Mouse (Mus musculus) neural tube, embryonic 11.5 days (tissue): ENCODE data around the gene Cmip. TPM values are rescaled to one million over a fixed set of nuclear protein-coding genes. Genes with fewer than 3 reads are reported as not detected.

ENCODE experiments used
- ATAC-seq: fragments of 200-750 bp; cut with Nextera tagmentation; 2 replicates; pipeline ENCODE4 v1.8.0; 2017; ENCODE audit warnings: moderate number of reproducible peaks, mild to moderate bottlenecking, moderate TSS enrichment, moderate library complexity; ENCODE audit not compliant: insufficient read depth, low FRiP score, low TSS enrichment
- DNase-seq: peaks from one replicate; pipeline ENCODE4 v3.0.0-alpha.2; 2015; ENCODE audit warnings: low spot score
- H3K27ac ChIP-seq: fragments of 300-500 bp; sonication (generic); 2 replicates; pipeline ENCODE4 v1.5.1; 2014; ENCODE audit warnings: low read depth, mild to moderate bottlenecking, low read length
- H3K27me3 ChIP-seq: fragments of 300-500 bp; sonication (generic); 2 replicates; pipeline ENCODE4 v1.6.1; 2014; ENCODE audit warnings: mild to moderate bottlenecking, low read length, mixed read lengths; ENCODE audit not compliant: control insufficient read depth, insufficient read depth
- H3K36me3 ChIP-seq: fragments of 300-500 bp; sonication (generic); 2 replicates; pipeline ENCODE4 v1.6.1; 2014; ENCODE audit warnings: mild to moderate bottlenecking, low read length, moderate library complexity, mixed read lengths; ENCODE audit not compliant: control insufficient read depth, insufficient read depth
- H3K4me1 ChIP-seq: fragments of 300-500 bp; sonication (generic); 2 replicates; pipeline ENCODE4 v1.6.1; 2014; ENCODE audit warnings: low read length, mixed read lengths; ENCODE audit not compliant: control insufficient read depth, insufficient read depth
- H3K4me2 ChIP-seq: fragments of 300-500 bp; sonication (generic); 2 replicates; pipeline ENCODE4 v1.6.1; 2014; ENCODE audit warnings: low read depth, mild to moderate bottlenecking, moderate library complexity
- H3K4me3 ChIP-seq: fragments of 300-500 bp; sonication (generic); 2 replicates; pipeline ENCODE4 v1.5.1; 2014; ENCODE audit warnings: low read depth, low read length
- H3K9ac ChIP-seq: fragments of 300-500 bp; sonication (generic); 2 replicates; pipeline ENCODE4 v1.6.1; 2014; ENCODE audit warnings: mild to moderate bottlenecking, low read length
- H3K9me3 ChIP-seq: fragments of 300-500 bp; sonication (generic); 2 replicates; pipeline ENCODE4 v1.6.1; 2016; ENCODE audit warnings: low read length; ENCODE audit not compliant: control insufficient read depth
- WGBS: fragments of 180-500 bp; shearing (Covaris S2); extraction: QIAGEN DNeasy Blood & Tissue Kit; methylation state at CpG from one replicate; pipeline ENCODE4 v1.1.7; 2014; 5-methylcytosine and 5-hydroxymethylcytosine counted together
- polyA plus RNA-seq: library from polyadenylated mRNA; unstranded; fragments of >200 nt; fragmentation: Nextera tagmentation; extraction: Ambion mirVana; gene quantifications from 2 replicates; pipeline ENCODE4 v1.2.1, GENCODE M21; 2014

Gene Cmip
- polyA plus RNA-seq, 1 experiment from 2014 or later, result 56.7 TPM

DNA sequence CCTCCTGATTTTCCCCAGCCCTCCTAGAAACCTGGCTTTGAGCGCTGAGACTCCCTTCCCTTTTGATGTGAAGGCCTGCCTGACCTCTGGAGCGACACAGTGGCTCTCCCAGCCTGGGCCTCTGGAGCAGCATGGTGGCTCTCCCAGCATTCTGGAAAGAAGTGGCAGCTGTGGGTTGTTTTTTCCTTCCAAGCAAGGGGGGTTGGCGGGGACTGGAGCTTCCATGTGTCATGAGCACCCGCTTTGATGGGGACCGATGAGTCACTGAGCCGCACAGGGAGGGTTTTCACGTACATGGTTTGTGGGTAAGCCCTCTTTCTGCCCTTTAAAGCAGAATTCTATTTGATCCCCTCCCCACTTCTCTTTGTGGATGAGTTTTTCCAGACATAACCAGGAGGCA lies 138.2 kb downstream of the Cmip start:
- Histone ChIP-seq H3K9ac (no peak overlapping the region), H3K9me3 (no peaks in the 10 kb centered on the region), H3K4me2 (no peak overlapping the region), H3K27ac (no peak overlapping the region), H3K4me1 (no peaks in the 10 kb centered on the region), H3K36me3 (no peaks in the 10 kb centered on the region; the same call in 1 of the 2 replicates), H3K4me3 (no peak overlapping the region), H3K27me3 (no peaks in the 10 kb centered on the region)
- DNase-seq (no peak), ATAC-seq (no peak)
- WGBS, result 69% methylated on average over 7 of the region's 7 CpGs

GRCm38 (mm10) chr8:117396884-117397283 lies 140.0 kb downstream of the Cmip start:
- no peak overlapping the region for H3K9ac ChIP-seq
- H3K4me2 ChIP-seq, result no peak overlapping the region
- DNase-seq (no peak), ATAC-seq (no peak)
- no peaks in the 10 kb centered on the region; the same call in 1 of the 2 replicates for H3K36me3 ChIP-seq
- 93% methylated on average over 4 of the region's 4 CpGs for WGBS
- 0 out of 2 replicates have a peak, but pooled peaks cover 4% of the 10 kb centered on the region for H3K4me1 ChIP-seq
- no peaks in the 10 kb centered on the region for H3K27me3 ChIP-seq
- no peak overlapping the region for H3K27ac ChIP-seq
- H3K4me3 ChIP-seq, result no peak overlapping the region
- no peaks in the 10 kb centered on the region for H3K9me3 ChIP-seq

DNA sequence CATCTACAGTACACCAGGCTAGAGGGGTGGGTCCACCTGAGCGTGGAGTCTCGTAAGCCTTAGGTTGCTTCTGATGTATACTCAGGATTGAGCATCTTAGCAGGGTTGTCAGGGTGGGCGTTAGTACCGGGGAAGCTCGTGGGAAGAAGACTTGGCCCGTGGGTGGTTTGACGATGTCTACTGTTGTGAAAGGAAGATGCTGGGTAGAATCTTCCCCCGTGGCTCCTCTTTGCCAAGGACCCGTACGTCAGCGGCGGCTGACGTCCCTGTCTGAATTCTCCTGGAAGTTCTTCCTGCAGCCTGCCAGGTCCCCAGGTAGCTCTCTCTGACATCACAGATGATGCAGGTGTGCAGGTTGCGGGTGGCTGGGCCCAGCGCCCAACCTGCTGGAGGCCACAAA lies 140.9 kb downstream of the Cmip start:
- Histone ChIP-seq H3K9ac (no peak overlapping the region), H3K27me3 (no peaks in the 10 kb centered on the region), H3K4me3 (no peak overlapping the region), H3K4me2 (no peak overlapping the region), H3K9me3 (no peaks in the 10 kb centered on the region), H3K4me1 (peaks cover 7% of the 10 kb centered on the region; the same call in 1 of the 2 replicates), H3K27ac (no peak overlapping the region), H3K36me3 (no peaks in the 10 kb centered on the region; the same call in 1 of the 2 replicates)
- DNase-seq, result no peak
- no peak for ATAC-seq
- WGBS, result 93% methylated on average over 15 of the region's 15 CpGs

GRCm38 (mm10) chr8:117399229-117399628 lies 142.4 kb downstream of the Cmip start:
- Histone ChIP-seq H3K27me3 (no peaks in the 10 kb centered on the region), H3K36me3 (no peaks in the 10 kb centered on the region; the same call in 1 of the 2 replicates), H3K4me1 (peaks cover 19% of the 10 kb centered on the region), H3K4me2 (no peak overlapping the region), H3K9ac (no peak overlapping the region), H3K4me3 (no peak overlapping the region), H3K27ac (no peak overlapping the region), H3K9me3 (no peaks in the 10 kb centered on the region)
- ATAC-seq, result no peak
- no peak for DNase-seq
- 81% methylated on average over 8 of the region's 8 CpGs for WGBS

GRCm38 (mm10) chr8:117400820-117401219 lies 144.0 kb downstream of the Cmip start:
- H3K27ac ChIP-seq, result no peak overlapping the region
- H3K27me3 ChIP-seq, result no peaks in the 10 kb centered on the region
- H3K9ac ChIP-seq, result no peak overlapping the region
- H3K4me2 ChIP-seq, result no peak overlapping the region
- H3K4me3 ChIP-seq, result no peak overlapping the region
- WGBS, result 92% methylated on average over 6 of the region's 6 CpGs
- peaks cover 19% of the 10 kb centered on the region for H3K4me1 ChIP-seq
- ATAC-seq (no peak), DNase-seq (no peak)
- no peaks in the 10 kb centered on the region; the same call in 1 of the 2 replicates for H3K36me3 ChIP-seq
- no peaks in the 10 kb centered on the region for H3K9me3 ChIP-seq

- no peak for ATAC-seq
- Histone ChIP-seq H3K9me3 (no peaks in the 10 kb centered on the region), H3K36me3 (no peaks in the 10 kb centered on the region), H3K9ac (no peak overlapping the region), H3K27ac (no peak overlapping the region), H3K4me3 (no peak overlapping the region), H3K27me3 (no peaks in the 10 kb centered on the region), H3K4me2 (no peak overlapping the region), H3K4me1 (peaks cover 19% of the 10 kb centered on the region)
- DNase-seq, result no peak
- 69% methylated on average over 14 of the region's 14 CpGs for WGBS
Measured at GRCm38 (mm10) chr8:117401880-117402279, 145.0 kb downstream of the Cmip start.

GRCm38 (mm10) chr8:117402911-117403704 lies 146.2 kb downstream of the Cmip start:
- Histone ChIP-seq H3K27ac (no peak overlapping the region), H3K27me3 (no peaks in the 10 kb centered on the region), H3K36me3 (no peaks in the 10 kb centered on the region), H3K4me1 (peaks cover 19% of the 10 kb centered on the region), H3K4me2 (no peak overlapping the region), H3K9ac (no peak overlapping the region), H3K9me3 (no peaks in the 10 kb centered on the region), H3K4me3 (no peak overlapping the region)
- no peak for ATAC-seq
- 49% methylated on average over 9 of the region's 9 CpGs for whole genome bisulfite sequencing
- no peak for DNase-seq

DNA sequence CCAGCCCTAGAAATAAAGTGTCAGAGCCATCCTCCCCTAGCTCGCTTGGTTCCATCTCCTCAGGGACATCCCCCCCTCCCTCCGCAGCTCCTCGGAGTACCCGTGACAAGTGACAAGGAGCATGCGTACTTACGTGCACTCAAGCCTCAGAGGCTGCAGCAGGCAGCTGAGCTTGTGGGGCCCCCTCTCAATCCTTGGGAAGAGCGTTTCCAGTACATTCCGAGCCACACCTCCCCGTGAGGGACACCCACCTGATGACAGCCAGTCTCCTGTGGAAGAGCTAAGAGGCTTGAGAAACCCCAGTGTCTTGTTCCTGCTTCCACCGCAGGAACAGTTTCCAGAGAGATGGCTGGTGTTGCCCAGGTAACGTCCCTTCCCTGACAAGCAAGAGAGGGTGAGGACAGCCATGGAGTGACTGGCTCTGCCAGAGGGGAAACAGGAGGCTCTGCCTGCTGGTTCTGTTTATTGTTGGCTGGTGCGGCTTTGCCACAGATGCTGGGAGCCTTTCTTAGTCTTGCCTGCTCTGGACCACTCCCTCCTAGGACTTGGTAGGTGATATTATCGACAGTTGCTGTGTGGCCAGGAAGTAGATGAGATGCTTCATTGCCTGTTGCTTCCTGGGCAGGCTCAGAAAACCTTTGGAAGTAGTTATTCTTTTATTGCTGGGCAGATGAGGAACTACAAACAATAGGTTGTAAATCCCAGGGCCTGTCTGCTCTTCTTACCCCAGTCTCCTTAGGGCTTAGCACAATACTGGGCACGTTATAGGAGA lies 147.0 kb downstream of the Cmip start:
- no peak overlapping the region for H3K4me2 ChIP-seq
- H3K4me3 ChIP-seq, result no peak overlapping the region
- ATAC-seq (no peak), DNase-seq (no peak)
- H3K27ac ChIP-seq, result no peak overlapping the region
- H3K27me3 ChIP-seq, result no peaks in the 10 kb centered on the region
- H3K36me3 ChIP-seq, result no peaks in the 10 kb centered on the region
- H3K4me1 ChIP-seq, result peaks cover 19% of the 10 kb centered on the region
- no peak overlapping the region for H3K9ac ChIP-seq
- WGBS, result 31% methylated on average over 14 of the region's 14 CpGs
- no peaks in the 10 kb centered on the region for H3K9me3 ChIP-seq
